Mouse (Mus musculus) liver, embryonic 14.5 days (tissue): Measurements from ENCODE around the gene Megf11. TPM values are rescaled to one million over a fixed set of nuclear protein-coding genes. Genes with fewer than 3 reads are reported as not detected.
A peak's percentile ranks its signal among the peaks of the same experiment; 100 is the strongest.

Source experiments
- ATAC-seq: fragments of 200-750 bp; cut with Nextera tagmentation; 2 replicates; pipeline ENCODE4 v1.8.0; 2017; ENCODE audit warnings: moderate number of reproducible peaks, mild to moderate bottlenecking, moderate library complexity; ENCODE audit not compliant: insufficient read depth
- DNase-seq, 3 experiments: peaks; one replicate each; pipeline ENCODE4 v3.0.0-alpha.2; 2012 to 2013; ENCODE audit warnings: low read depth in 3 of 3, low spot score in 3 of 3
- H3K27ac ChIP-seq: fragments of 300-500 bp; sonication (generic); 2 replicates; pipeline ENCODE4 v1.5.1; 2014; ENCODE audit warnings: moderate library complexity, mild to moderate bottlenecking, control low read depth, inconsistent platforms
- H3K27me3 ChIP-seq: fragments of 300-500 bp; sonication (generic); 2 replicates; pipeline ENCODE4 v1.6.1; 2014; ENCODE audit warnings: mild to moderate bottlenecking, low read length, moderate library complexity; ENCODE audit not compliant: control insufficient read depth, insufficient read depth
- H3K36me3 ChIP-seq: fragments of 300-500 bp; sonication (generic); replicated peaks from 2 replicates; pipeline ENCODE4 v1.6.1; 2014; ENCODE audit warnings: low read depth; ENCODE audit not compliant: control insufficient read depth, insufficient read depth
- H3K4me1 ChIP-seq, 2 experiments: fragments of 200-500 bp in 1 of 2; fragments of 300-500 bp in 1 of 2; sonication (generic) in 1 of 2; replicated peaks; 2 replicates each; pipeline ENCODE4 v1.6.1; 2012 to 2014; ENCODE audit warnings: antibody characterized with exemption in 1 of 2, inconsistent platforms in 1 of 2, low read length in 1 of 2; ENCODE audit not compliant: control insufficient read depth in 2 of 2, insufficient read depth in 2 of 2
- H3K4me2 ChIP-seq: fragments of 300-500 bp; sonication (generic); 2 replicates; pipeline ENCODE4 v1.6.1; 2014; ENCODE audit warnings: low read depth, mild to moderate bottlenecking, control low read depth, moderate library complexity
- H3K4me3 ChIP-seq, 2 experiments: fragments of 200-500 bp in 1 of 2; fragments of 300-500 bp in 1 of 2; sonication (generic) in 1 of 2; 2 replicates each; pipeline ENCODE4 v1.5.1; 2012 to 2014; ENCODE audit warnings: low read depth in 2 of 2, low read length in 2 of 2, mild to moderate bottlenecking in 2 of 2, control low read depth in 1 of 2, inconsistent platforms in 1 of 2, moderate library complexity in 1 of 2; ENCODE audit not compliant: insufficient read depth in 1 of 2
- H3K9ac ChIP-seq: fragments of 300-500 bp; sonication (generic); replicated peaks from 2 replicates; pipeline ENCODE4 v1.6.1; 2014; ENCODE audit warnings: mild to moderate bottlenecking, control low read depth, moderate library complexity
- H3K9me3 ChIP-seq: fragments of 300-500 bp; sonication (generic); 2 replicates; pipeline ENCODE4 v1.6.1; 2016; ENCODE audit warnings: low read length, mixed read lengths; ENCODE audit not compliant: control insufficient read depth
- CTCF ChIP-seq: IDR thresholded peaks from 2 replicates; pipeline ENCODE4 v1.5.1; 2016; ENCODE audit warnings: antibody characterized with exemption, low read depth, control low read depth
- EP300 ChIP-seq: IDR thresholded peaks from 2 replicates; pipeline ENCODE4 v1.6.1; 2016; ENCODE audit warnings: antibody characterized with exemption, low read depth
- WGBS: fragments of 180-500 bp; shearing (Covaris S2); extraction: QIAGEN DNeasy Blood & Tissue Kit; methylation state at CpG from one replicate; pipeline ENCODE4 v1.1.7; 2014; ENCODE audit not compliant: insufficient replicate concordance; 5-methylcytosine and 5-hydroxymethylcytosine counted together
- polyA plus RNA-seq, 2 experiments: library from polyadenylated mRNA; depleted of rRNA in 1 of 2; stranded (reverse) in 1 of 2; unstranded in 1 of 2; fragments of >200 nt; fragmentation: Nextera tagmentation in 1 of 2; extraction: Ambion mirVana in 1 of 2; gene quantifications; 2 replicates each; pipeline versions ENCODE4 v1.2.1 to v1.2.3; 2012 to 2014

Megf11 gene
- polyA plus RNA-seq, 2 experiments, result 0.18 to 0.28 TPM

- ATAC-seq (no peak), DNase-seq (no peak)
- Histone ChIP-seq H3K4me3 (no peak overlapping the region), H3K4me2 (no peak overlapping the region), H3K36me3 (no peaks in the 10 kb centered on the region), H3K27me3 (no peaks in the 10 kb centered on the region), H3K9ac (no peak overlapping the region), H3K27ac (no peak overlapping the region), H3K9me3 (no peaks in the 10 kb centered on the region), H3K4me1 (peaks cover 0 to 2% of the 10 kb centered on the region in 2 experiments; a peak in 1 of 4 replicates)
- no peak for TF ChIP-seq CTCF
- no peak for TF ChIP-seq EP300
- 76% methylated on average over 13 of the region's 13 CpGs for WGBS
Measured at GRCm38 (mm10) chr9:64687122-64688014, 301.9 kb downstream of the Megf11 start.

DNA sequence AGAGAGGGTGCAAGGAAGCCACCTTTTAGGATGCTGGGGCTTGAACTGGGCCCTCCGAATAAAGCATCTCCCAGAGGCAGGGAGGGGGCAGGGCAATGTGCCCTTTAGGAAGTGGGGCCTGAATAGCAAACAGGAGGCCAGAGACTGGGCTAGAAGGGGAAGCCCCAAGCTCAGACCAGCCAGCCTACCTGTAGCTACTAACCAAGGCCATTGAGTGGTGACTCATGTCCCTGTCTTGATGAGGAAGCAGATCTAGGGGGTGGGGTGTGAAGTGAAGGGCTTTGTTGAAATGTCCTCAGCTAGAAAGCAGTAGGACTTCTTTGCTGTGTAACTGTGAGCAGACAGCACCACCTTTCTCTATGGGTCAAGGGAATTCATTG lies 302.6 kb downstream of the Megf11 start:
- no peak overlapping the region for H3K9ac ChIP-seq
- TF ChIP-seq CTCF (no peak), EP300 (no peak)
- no peak overlapping the region for H3K4me3 ChIP-seq
- H3K4me1 ChIP-seq, result peaks cover 0 to 2% of the 10 kb centered on the region in 2 experiments; a peak in 1 of 4 replicates
- H3K27me3 ChIP-seq, result no peaks in the 10 kb centered on the region
- WGBS, result 39% methylated on average over 1 of the region's 1 CpGs
- H3K4me2 ChIP-seq, result no peak overlapping the region
- no peak for DNase-seq
- H3K9me3 ChIP-seq, result no peaks in the 10 kb centered on the region
- H3K27ac ChIP-seq, result no peak overlapping the region
- no peak for ATAC-seq
- no peaks in the 10 kb centered on the region for H3K36me3 ChIP-seq

GRCm38 (mm10) chr9:64690771-64691170 lies 305.3 kb downstream of the Megf11 start:
- Histone ChIP-seq H3K27me3 (no peaks in the 10 kb centered on the region), H3K9me3 (no peaks in the 10 kb centered on the region), H3K4me3 (no peak overlapping the region), H3K9ac (no peak overlapping the region), H3K4me2 (no peak overlapping the region), H3K36me3 (no peaks in the 10 kb centered on the region), H3K27ac (no peak overlapping the region), H3K4me1 (peaks cover 0 to 2% of the 10 kb centered on the region in 2 experiments; a peak in 1 of 4 replicates)
- no peak for DNase-seq
- ATAC-seq, result no peak
- no peak for TF ChIP-seq EP300
- TF ChIP-seq CTCF, result no peak
- 85% methylated on average over 2 of the region's 2 CpGs for WGBS

DNA sequence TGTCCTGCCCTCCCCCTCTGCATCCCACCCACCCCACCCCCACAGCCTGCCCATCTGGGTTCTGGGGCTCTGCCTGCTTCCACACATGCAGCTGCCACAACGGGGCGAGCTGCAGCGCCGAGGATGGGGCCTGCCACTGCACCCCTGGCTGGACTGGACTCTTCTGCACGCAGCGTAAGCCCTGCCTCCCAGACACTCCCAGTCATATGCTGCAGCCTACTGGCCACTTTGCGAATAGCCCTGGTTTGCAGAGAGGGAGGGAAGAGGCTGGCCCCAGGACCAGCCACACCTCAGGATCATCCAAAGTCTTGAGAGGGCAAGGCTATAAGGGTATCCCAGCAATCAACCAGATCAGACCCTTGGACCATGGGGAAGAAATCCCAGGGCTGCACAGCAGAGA lies 305.8 kb downstream of the Megf11 start:
- Histone ChIP-seq H3K9me3 (no peaks in the 10 kb centered on the region), H3K4me1 (peaks cover 0 to 2% of the 10 kb centered on the region in 2 experiments; a peak in 1 of 4 replicates), H3K36me3 (no peaks in the 10 kb centered on the region), H3K4me3 (no peak overlapping the region), H3K27ac (no peak overlapping the region), H3K27me3 (no peaks in the 10 kb centered on the region), H3K9ac (no peak overlapping the region), H3K4me2 (no peak overlapping the region)
- no peak for ATAC-seq
- no peak for DNase-seq
- WGBS, result 20% methylated on average over 7 of the region's 7 CpGs
- no peak for TF ChIP-seq EP300
- TF ChIP-seq CTCF, result peak; percentile 84

GRCm38 (mm10) chr9:64693094-64693493 lies 307.7 kb downstream of the Megf11 start:
- Histone ChIP-seq H3K9ac (no peak overlapping the region), H3K9me3 (no peaks in the 10 kb centered on the region), H3K27ac (no peak overlapping the region), H3K36me3 (no peaks in the 10 kb centered on the region), H3K27me3 (no peaks in the 10 kb centered on the region), H3K4me2 (no peak overlapping the region), H3K4me1 (no peaks in the 10 kb centered on the region), H3K4me3 (no peak overlapping the region)
- ATAC-seq (no peak), DNase-seq (no peak)
- WGBS, result 50% methylated on average over 2 of the region's 2 CpGs
- TF ChIP-seq CTCF (no peak), EP300 (no peak)
